Mouse (Mus musculus) heart, embryonic 14.5 days (tissue): ENCODE data around the gene Phactr2. TPM values are rescaled to one million over a fixed set of nuclear protein-coding genes. Genes with fewer than 3 reads are reported as not detected.

ENCODE experiments used
- ATAC-seq: fragments of 200-750 bp; cut with Nextera tagmentation; 2 replicates; pipeline ENCODE4 v1.8.0; 2017; ENCODE audit warnings: low read depth, moderate TSS enrichment; ENCODE audit not compliant: insufficient number of reproducible peaks, insufficient read depth, low FRiP score
- H3K27ac ChIP-seq, 2 experiments: fragments of 200-500 bp in 1 of 2; fragments of 300-500 bp in 1 of 2; sonication (generic) in 1 of 2; replicated peaks in 1 of 2; 2 replicates each; pipeline ENCODE4 v1.5.1; 2012 to 2014; ENCODE audit warnings: low read depth in 2 of 2, low read length in 2 of 2, control low read depth in 1 of 2, mild to moderate bottlenecking in 1 of 2, mixed read lengths in 1 of 2; ENCODE audit not compliant: control insufficient read depth in 1 of 2, insufficient read depth in 1 of 2
- H3K27me3 ChIP-seq: fragments of 300-500 bp; sonication (generic); 2 replicates; pipeline ENCODE4 v1.6.1; 2014; ENCODE audit warnings: mild to moderate bottlenecking, low read length, control low read depth; ENCODE audit not compliant: control insufficient read depth, insufficient read depth
- H3K36me3 ChIP-seq: fragments of 300-500 bp; sonication (generic); 2 replicates; pipeline ENCODE4 v1.6.1; 2014; ENCODE audit warnings: mild to moderate bottlenecking, control low read depth, low read length, mixed read lengths; ENCODE audit not compliant: control insufficient read depth, insufficient read depth
- H3K4me1 ChIP-seq, 2 experiments: fragments of 200-500 bp in 1 of 2; fragments of 300-500 bp in 1 of 2; sonication (generic) in 1 of 2; 2 replicates each; pipeline ENCODE4 v1.6.1; 2012 to 2014; ENCODE audit warnings: low read length in 2 of 2, control low read depth in 1 of 2, mixed read lengths in 1 of 2; ENCODE audit not compliant: control insufficient read depth in 2 of 2, insufficient read depth in 2 of 2
- H3K4me2 ChIP-seq: fragments of 300-500 bp; sonication (generic); 2 replicates; pipeline ENCODE4 v1.6.1; 2014; ENCODE audit warnings: mild to moderate bottlenecking, low read length
- H3K4me3 ChIP-seq, 2 experiments: fragments of 200-500 bp in 1 of 2; fragments of 300-500 bp in 1 of 2; sonication (generic) in 1 of 2; 2 replicates each; pipeline ENCODE4 v1.5.1; 2012 to 2014; ENCODE audit warnings: low read length in 2 of 2, mild to moderate bottlenecking in 2 of 2, control low read depth in 1 of 2, low read depth in 1 of 2, moderate library complexity in 1 of 2; ENCODE audit not compliant: control insufficient read depth in 1 of 2, insufficient read depth in 1 of 2
- H3K9ac ChIP-seq: fragments of 300-500 bp; sonication (generic); 2 replicates; pipeline ENCODE4 v1.6.1; 2014; ENCODE audit warnings: mild to moderate bottlenecking, low read length
- H3K9me3 ChIP-seq: fragments of 300-500 bp; sonication (generic); 2 replicates; pipeline ENCODE4 v1.6.1; 2016; ENCODE audit warnings: low read length, control low read depth; ENCODE audit not compliant: control insufficient read depth
- WGBS: fragments of 180-500 bp; shearing (Covaris S2); extraction: QIAGEN DNeasy Blood & Tissue Kit; methylation state at CpG from one replicate; pipeline ENCODE4 v1.1.7; 2014; 5-methylcytosine and 5-hydroxymethylcytosine counted together
- polyA plus RNA-seq: library from polyadenylated mRNA; unstranded; fragments of >200 nt; fragmentation: Nextera tagmentation; extraction: Ambion mirVana; gene quantifications from 2 replicates; pipeline ENCODE4 v1.2.1, GENCODE M21; 2014

Phactr2 gene
- polyA plus RNA-seq, 1 experiment from 2014 or later = 80.1 TPM

- no peak for ATAC-seq
Measured at GRCm38 (mm10) chr10:13311612-13312011, 162.6 kb downstream of the Phactr2 start.

GRCm38 (mm10) chr10:13310075-13310474 is 164.1 kb downstream of the Phactr2 start:
- Histone ChIP-seq H3K27me3 (no peaks in the 10 kb centered on the region), H3K4me1 (peaks cover 28 to 53% of the 10 kb centered on the region in 2 experiments), H3K9me3 (no peaks in the 10 kb centered on the region), H3K4me3 (no peak overlapping the region), H3K27ac (peak overlapping the region; percentile 2 to 31; a peak in 1 of 4 replicates), H3K9ac (no peak overlapping the region), H3K4me2 (no peak overlapping the region), H3K36me3 (peaks cover 3% of the 10 kb centered on the region; the same call in 1 of the 2 replicates)
- ATAC-seq = no peak
- 15% methylated on average over 3 of the region's 3 CpGs for WGBS

More at GRCm38 (mm10) chr10:13311612-13312011, 162.6 kb downstream of the Phactr2 start:
- Histone ChIP-seq H3K36me3 (no peaks in the 10 kb centered on the region), H3K9ac (0 out of 2 replicates have a peak overlapping the region, but pooled peaks have one; percentile 13), H3K4me2 (no peak overlapping the region), H3K4me3 (no peak overlapping the region), H3K27ac (peak overlapping the region in 1 of 2 experiments; percentile 29; a peak in 1 of 4 replicates), H3K4me1 (peaks cover 29 to 62% of the 10 kb centered on the region in 2 experiments), H3K27me3 (no peaks in the 10 kb centered on the region), H3K9me3 (no peaks in the 10 kb centered on the region)
- WGBS = 81% methylated on average over 6 of the region's 6 CpGs

GRCm38 (mm10) chr10:13304641-13305241 is 169.5 kb downstream of the Phactr2 start:
- no peak for ATAC-seq
- H3K4me1 ChIP-seq = peaks cover 7 to 25% of the 10 kb centered on the region in 2 experiments
- H3K9me3 ChIP-seq = no peaks in the 10 kb centered on the region
- H3K36me3 ChIP-seq = peaks cover 6% of the 10 kb centered on the region; the same call in 1 of the 2 replicates
- H3K27ac ChIP-seq = no peak overlapping the region
- no peak overlapping the region for H3K4me3 ChIP-seq
- no peak overlapping the region for H3K9ac ChIP-seq
- no peaks in the 10 kb centered on the region for H3K27me3 ChIP-seq
- H3K4me2 ChIP-seq = no peak overlapping the region
- WGBS = 82% methylated on average over 10 of the region's 10 CpGs

GRCm38 (mm10) chr10:13303271-13304265 is 170.6 kb downstream of the Phactr2 start:
- H3K4me3 ChIP-seq = no peak overlapping the region
- peaks cover 7 to 17% of the 10 kb centered on the region in 2 experiments; a peak in 3 of 4 replicates for H3K4me1 ChIP-seq
- H3K9ac ChIP-seq = no peak overlapping the region
- H3K27me3 ChIP-seq = no peaks in the 10 kb centered on the region
- ATAC-seq = no peak
- no peak overlapping the region for H3K27ac ChIP-seq
- 77% methylated on average over 13 of the region's 13 CpGs for WGBS
- H3K9me3 ChIP-seq = no peaks in the 10 kb centered on the region
- H3K4me2 ChIP-seq = no peak overlapping the region
- peaks cover 6% of the 10 kb centered on the region; the same call in 1 of the 2 replicates for H3K36me3 ChIP-seq

GRCm38 (mm10) chr10:13300601-13301000 is 173.6 kb downstream of the Phactr2 start:
- Histone ChIP-seq H3K36me3 (0 out of 2 replicates have a peak, but pooled peaks cover 6% of the 10 kb centered on the region), H3K27ac (0 out of 4 replicates have a peak overlapping the region, but pooled peaks of 1 of the 2 experiments have one; percentile 12), H3K4me2 (no peak overlapping the region), H3K27me3 (no peaks in the 10 kb centered on the region), H3K4me3 (no peak overlapping the region), H3K9me3 (no peaks in the 10 kb centered on the region), H3K4me1 (peaks cover 7 to 17% of the 10 kb centered on the region in 2 experiments; a peak in 3 of 4 replicates), H3K9ac (no peak overlapping the region)
- ATAC-seq = no peak
- WGBS = 76% methylated on average over 6 of the region's 6 CpGs

- Histone ChIP-seq H3K4me3 (no peak overlapping the region), H3K4me1 (peaks cover 10 to 21% of the 10 kb centered on the region in 2 experiments; a peak in 3 of 4 replicates), H3K36me3 (0 out of 2 replicates have a peak, but pooled peaks cover 6% of the 10 kb centered on the region), H3K27ac (no peak overlapping the region), H3K9ac (no peak overlapping the region), H3K27me3 (no peaks in the 10 kb centered on the region), H3K4me2 (no peak overlapping the region), H3K9me3 (no peaks in the 10 kb centered on the region)
- 90% methylated on average over 6 of the region's 6 CpGs for WGBS
- no peak for ATAC-seq
Measured at GRCm38 (mm10) chr10:13300196-13300595, 174.0 kb downstream of the Phactr2 start.

GRCm38 (mm10) chr10:13294886-13295285 is 179.3 kb downstream of the Phactr2 start:
- Histone ChIP-seq H3K27me3 (no peaks in the 10 kb centered on the region), H3K4me1 (peaks cover 4 to 5% of the 10 kb centered on the region in 2 experiments; a peak in 2 of 4 replicates), H3K27ac (no peak overlapping the region), H3K9ac (no peak overlapping the region), H3K4me3 (no peak overlapping the region), H3K4me2 (no peak overlapping the region), H3K36me3 (peaks cover 19% of the 10 kb centered on the region), H3K9me3 (no peaks in the 10 kb centered on the region)
- 83% methylated on average over 2 of the region's 2 CpGs for WGBS
- ATAC-seq = no peak
